Mouse (Mus musculus) myocyte (in vitro differentiated cells): ENCODE results near the gene Npc2. TPM values are rescaled to one million over a fixed set of nuclear protein-coding genes. Genes with fewer than 3 reads are reported as not detected.

ENCODE experiments used
- H3K27me3 ChIP-seq: one replicate; pipeline ENCODE4 v1.6.1; 2011; ENCODE audit not compliant: control insufficient read depth, insufficient read depth, insufficient read length
- H3K36me3 ChIP-seq: one replicate; pipeline ENCODE4 v1.6.1; 2011; ENCODE audit not compliant: control insufficient read depth, insufficient read depth
- H3K4me2 ChIP-seq: one replicate; pipeline ENCODE4 v1.6.1; 2011; ENCODE audit warnings: low read depth, control low read depth
- H3K4me3 ChIP-seq: one replicate; pipeline ENCODE4 v1.5.1; 2011; ENCODE audit warnings: mild to moderate bottlenecking, control low read depth, moderate library complexity
- H3K79me2 ChIP-seq: one replicate; pipeline ENCODE4 v1.6.1; 2011; ENCODE audit not compliant: control insufficient read depth, insufficient read depth
- H3ac ChIP-seq: one replicate; pipeline ENCODE4 v1.6.1; 2011; ENCODE audit not compliant: control insufficient read depth, insufficient read length
- CEBPB ChIP-seq: IDR thresholded peaks from 2 replicates; pipeline ENCODE4 v1.6.1; 2011; ENCODE audit warnings: mild to moderate bottlenecking, moderate library complexity; ENCODE audit not compliant: poor library complexity, insufficient read depth, severe bottlenecking
- E2F4 ChIP-seq: IDR thresholded peaks from one replicate; pipeline ENCODE4 v1.6.1; 2011; ENCODE audit warnings: mild to moderate bottlenecking, control low read depth, moderate library complexity; ENCODE audit not compliant: insufficient read depth
- MAX ChIP-seq: IDR thresholded peaks from one replicate; pipeline ENCODE4 v1.6.1; 2011; ENCODE audit warnings: low read depth, mild to moderate bottlenecking, control low read depth
- MYOD1 ChIP-seq, 3 experiments: IDR thresholded peaks; one replicate each; pipeline ENCODE4 v1.6.1; 2011; ENCODE audit warnings: control low read depth in 2 of 3, low read depth in 2 of 3, mild to moderate bottlenecking in 2 of 3, moderate library complexity in 1 of 3; ENCODE audit not compliant: insufficient read length in 2 of 3, control insufficient read depth in 1 of 3
- MYOG ChIP-seq, 3 experiments: IDR thresholded peaks; one replicate each; pipeline ENCODE4 v1.6.1; 2011; ENCODE audit warnings: control low read depth in 2 of 3, low read depth in 2 of 3, mild to moderate bottlenecking in 2 of 3; ENCODE audit not compliant: insufficient read length in 2 of 3, control insufficient read depth in 1 of 3, insufficient read depth in 1 of 3
- POLR2A ChIP-seq: IDR thresholded peaks from one replicate; pipeline ENCODE4 v1.6.1; 2011; ENCODE audit warnings: low read depth, mild to moderate bottlenecking, control low read depth, moderate library complexity; ENCODE audit not compliant: insufficient read length
- POLR2AphosphoS2 ChIP-seq: IDR thresholded peaks from one replicate; pipeline ENCODE4 v1.6.1; 2011; ENCODE audit warnings: low read depth, control low read depth; ENCODE audit not compliant: insufficient read length
- REST ChIP-seq: IDR thresholded peaks from one replicate; pipeline ENCODE4 v1.6.1; 2011; ENCODE audit warnings: mild to moderate bottlenecking, control low read depth, moderate library complexity; ENCODE audit not compliant: insufficient read depth, insufficient read length
- SRF ChIP-seq: IDR thresholded peaks from one replicate; pipeline ENCODE4 v1.6.1; 2011; ENCODE audit warnings: low read depth; ENCODE audit not compliant: control insufficient read depth, insufficient read length
- TCF12 ChIP-seq: IDR thresholded peaks from one replicate; pipeline ENCODE4 v1.6.1; 2011; ENCODE audit warnings: mild to moderate bottlenecking, control low read depth; ENCODE audit not compliant: poor library complexity, insufficient read depth, severe bottlenecking
- TCF3 ChIP-seq: IDR thresholded peaks from one replicate; pipeline ENCODE4 v1.6.1; 2011; ENCODE audit warnings: low read depth, control low read depth; ENCODE audit not compliant: insufficient read length
- USF1 ChIP-seq: IDR thresholded peaks from one replicate; pipeline ENCODE4 v1.6.1; 2011; ENCODE audit warnings: low read depth, mild to moderate bottlenecking, control low read depth, moderate library complexity
- polyA plus RNA-seq: library from polyadenylated mRNA; unstranded; fragments of >200 nt; fragmentation: generic; extraction: Trizol; gene quantifications from one replicate; pipeline ENCODE4 v1.2.1, GENCODE M21; 2012; ENCODE audit warnings: missing spikeins

The Npc2 gene
- polyA plus RNA-seq, 1 experiment: 188 TPM

- H3K27me3 ChIP-seq: no peaks in the 10 kb centered on the region
- H3K4me2 ChIP-seq: peak overlapping the region; percentile 80
- peak; percentile 2 for TF ChIP-seq TCF12
- TF ChIP-seq USF1: no peak
- TF ChIP-seq POLR2AphosphoS2: peak; percentile 43
- peak; percentile 32 for TF ChIP-seq POLR2A
- peak; percentile 23 to 79 (median 64) for TF ChIP-seq MYOG (IDR thresholded peaks at IDR 0.05; ENCODE audit: control insufficient read depth in 1 of 3, insufficient read depth in 1 of 3, insufficient read length in 2 of 3, low read depth in 2 of 3)
- peak in 2 of 3 experiments; percentile 75 to 87 for TF ChIP-seq MYOD1 (IDR thresholded peaks at IDR 0.05; ENCODE audit: control insufficient read depth in 1 of 3, insufficient read length in 2 of 3, low read depth in 2 of 3)
- TF ChIP-seq REST: no peak
- no peaks in the 10 kb centered on the region for H3K36me3 ChIP-seq
- no peak overlapping the region for H3K4me3 ChIP-seq
- no peak overlapping the region for H3ac ChIP-seq
- H3K79me2 ChIP-seq: no peaks in the 10 kb centered on the region
Measured at GRCm38 (mm10) chr12:84790853-84791252, 17.9 kb upstream of the Npc2 start.

- Histone ChIP-seq H3K36me3 (no peaks in the 10 kb centered on the region), H3ac (no peak overlapping the region), H3K79me2 (no peaks in the 10 kb centered on the region), H3K27me3 (no peaks in the 10 kb centered on the region), H3K4me3 (no peak overlapping the region), H3K4me2 (no peak overlapping the region)
- TF ChIP-seq MAX (no peak), TCF12 (no peak), SRF (no peak), MYOG (IDR thresholded peaks at IDR 0.05; ENCODE audit: control insufficient read depth in 1 of 3, insufficient read depth in 1 of 3, insufficient read length in 2 of 3, low read depth in 2 of 3) (no peak)
Measured at GRCm38 (mm10) chr12:84786091-84786490, 13.1 kb upstream of the Npc2 start.

GRCm38 (mm10) chr12:84784604-84785381, 11.8 kb upstream of the Npc2 start:
- H3K79me2 ChIP-seq: no peaks in the 10 kb centered on the region
- H3K4me3 ChIP-seq: no peak overlapping the region
- no peaks in the 10 kb centered on the region for H3K27me3 ChIP-seq
- H3K36me3 ChIP-seq: no peaks in the 10 kb centered on the region
- TF ChIP-seq TCF12 (no peak), POLR2A (peak; percentile 58), MAX (no peak), CEBPB (no peak), MYOG (IDR thresholded peaks at IDR 0.05; ENCODE audit: control insufficient read depth in 1 of 3, insufficient read depth in 1 of 3, insufficient read length in 2 of 3, low read depth in 2 of 3) (peak in 1 of 3 experiments; percentile 54), USF1 (no peak), TCF3 (no peak), SRF (no peak), E2F4 (no peak), MYOD1 (IDR thresholded peaks at IDR 0.05; ENCODE audit: control insufficient read depth in 1 of 3, insufficient read length in 2 of 3, low read depth in 2 of 3) (peak in 1 of 3 experiments; percentile 54), REST (no peak), POLR2AphosphoS2 (no peak)
- H3K4me2 ChIP-seq: peak overlapping the region; percentile 25
- no peak overlapping the region for H3ac ChIP-seq

- TF ChIP-seq MAX: no peak
- no peak for TF ChIP-seq E2F4
- no peak for TF ChIP-seq SRF
- no peak for TF ChIP-seq TCF12
- no peak for TF ChIP-seq TCF3
- no peak for TF ChIP-seq REST
- TF ChIP-seq CEBPB: no peak
- no peak for TF ChIP-seq USF1
- TF ChIP-seq MYOG (IDR thresholded peaks at IDR 0.05; ENCODE audit: control insufficient read depth in 1 of 3, insufficient read depth in 1 of 3, insufficient read length in 2 of 3, low read depth in 2 of 3): no peak
- TF ChIP-seq POLR2A: no peak
- no peak for TF ChIP-seq POLR2AphosphoS2
- TF ChIP-seq MYOD1 (IDR thresholded peaks at IDR 0.05; ENCODE audit: control insufficient read depth in 1 of 3, insufficient read length in 2 of 3, low read depth in 2 of 3): no peak
- Histone ChIP-seq H3K27me3 (no peaks in the 10 kb centered on the region), H3K79me2 (peaks cover 18% of the 10 kb centered on the region), H3K4me3 (no peak overlapping the region), H3K36me3 (no peaks in the 10 kb centered on the region), H3K4me2 (no peak overlapping the region), H3ac (no peak overlapping the region)
Measured at GRCm38 (mm10) chr12:84776229-84776628, 3.3 kb upstream of the Npc2 start.

GRCm38 (mm10) chr12:84774376-84774775, 1.4 kb upstream of the Npc2 start:
- Histone ChIP-seq H3K79me2 (peaks cover 36% of the 10 kb centered on the region), H3K4me3 (peak overlapping the region; percentile 71), H3ac (no peak overlapping the region), H3K36me3 (peaks cover 2% of the 10 kb centered on the region), H3K4me2 (peak overlapping the region; percentile 95), H3K27me3 (no peaks in the 10 kb centered on the region)
- TF ChIP-seq TCF3 (no peak), POLR2AphosphoS2 (no peak), MYOD1 (IDR thresholded peaks at IDR 0.05; ENCODE audit: control insufficient read depth in 1 of 3, insufficient read length in 2 of 3, low read depth in 2 of 3) (no peak), USF1 (no peak), TCF12 (no peak), MYOG (IDR thresholded peaks at IDR 0.05; ENCODE audit: control insufficient read depth in 1 of 3, insufficient read depth in 1 of 3, insufficient read length in 2 of 3, low read depth in 2 of 3) (no peak), E2F4 (no peak)
